Mouse (Mus musculus) adrenal gland, adult 18-20 months (tissue): ENCODE measurements around the gene Pawr. TPM values are rescaled to one million over a fixed set of nuclear protein-coding genes. Genes with fewer than 3 reads are reported as not detected.

Source experiments
- DNase-seq, 2 experiments: peaks; one replicate each; pipeline ENCODE4 v3.0.0; 2021 to 2022; ENCODE audit warnings: low spot score in 2 of 2
- total RNA-seq, 2 experiments: library from RNA; stranded (reverse); gene quantifications; 1 replicate in 1 of 2; 2 replicates in 1 of 2; pipeline ENCODE4 v1.2.3; 2021

Gene Pawr
- total RNA-seq, 2 experiments from 2014 or later, result 8.0 to 10.3 TPM

- DNase-seq, result no peak
Observed at GRCm38 (mm10) chr10:108389178-108389926, 57.4 kb downstream of the Pawr start.

GRCm38 (mm10) chr10:108389927-108390287, 58.0 kb downstream of the Pawr start:
- DNase-seq, result no peak

- no peak for DNase-seq
Observed at GRCm38 (mm10) chr10:108391370-108391902, 59.5 kb downstream of the Pawr start.

- no peak for DNase-seq
Observed at GRCm38 (mm10) chr10:108392151-108392550, 60.2 kb downstream of the Pawr start.

- no peak for DNase-seq
Observed at GRCm38 (mm10) chr10:108394306-108394705, 62.4 kb downstream of the Pawr start.

GRCm38 (mm10) chr10:108395229-108395628, 63.3 kb downstream of the Pawr start:
- no peak for DNase-seq

GRCm38 (mm10) chr10:108395647-108396046, 63.7 kb downstream of the Pawr start:
- DNase-seq, result no peak

- no peak for DNase-seq
Observed at GRCm38 (mm10) chr10:108402751-108403150, 70.8 kb downstream of the Pawr start.

GRCm38 (mm10) chr10:108403366-108403865, 71.5 kb downstream of the Pawr start:
- DNase-seq, result no peak

GRCm38 (mm10) chr10:108404087-108404486, 72.2 kb downstream of the Pawr start:
- no peak for DNase-seq

- DNase-seq, result no peak
Observed at GRCm38 (mm10) chr10:108405076-108405475, 73.2 kb downstream of the Pawr start.

GRCm38 (mm10) chr10:108405931-108406330, 74.0 kb downstream of the Pawr start:
- DNase-seq, result no peak

- no peak for DNase-seq
Observed at GRCm38 (mm10) chr10:108406798-108407754, 75.2 kb downstream of the Pawr start.

- no peak for DNase-seq
Observed at GRCm38 (mm10) chr10:108408025-108408424, 76.1 kb downstream of the Pawr start.

GRCm38 (mm10) chr10:108408437-108408836, 76.5 kb downstream of the Pawr start:
- no peak for DNase-seq

- no peak for DNase-seq
Observed at GRCm38 (mm10) chr10:108408986-108409385, 77.1 kb downstream of the Pawr start.

- no peak for DNase-seq
Observed at GRCm38 (mm10) chr10:108409529-108409928, 77.6 kb downstream of the Pawr start.

GRCm38 (mm10) chr10:108414936-108415635, 83.2 kb downstream of the Pawr start:
- DNase-seq, result no peak

GRCm38 (mm10) chr10:108417448-108417847, 85.5 kb downstream of the Pawr start:
- no peak for DNase-seq

GRCm38 (mm10) chr10:108430553-108430952, 98.6 kb downstream of the Pawr start:
- DNase-seq, result no peak

GRCm38 (mm10) chr10:108432194-108432593, 100.3 kb downstream of the Pawr start:
- no peak for DNase-seq
